Mouse (Mus musculus) right cerebral cortex, postnatal 14 days (tissue): ENCODE measurements around the gene Cnp.
"Not testable (repeated sequence)": the region's sequence is repeated elsewhere in the genome, so short reads cannot be mapped to it uniquely, and the experiment has no call there.

ENCODE experiments used
- DNase-seq: peaks from one replicate; pipeline ENCODE4 v3.0.0; 2022

The Cnp gene

GRCm38 (mm10) chr11:100592346-100593046 is 17.8 kb downstream of the Cnp start:
- no peak for DNase-seq

DNA sequence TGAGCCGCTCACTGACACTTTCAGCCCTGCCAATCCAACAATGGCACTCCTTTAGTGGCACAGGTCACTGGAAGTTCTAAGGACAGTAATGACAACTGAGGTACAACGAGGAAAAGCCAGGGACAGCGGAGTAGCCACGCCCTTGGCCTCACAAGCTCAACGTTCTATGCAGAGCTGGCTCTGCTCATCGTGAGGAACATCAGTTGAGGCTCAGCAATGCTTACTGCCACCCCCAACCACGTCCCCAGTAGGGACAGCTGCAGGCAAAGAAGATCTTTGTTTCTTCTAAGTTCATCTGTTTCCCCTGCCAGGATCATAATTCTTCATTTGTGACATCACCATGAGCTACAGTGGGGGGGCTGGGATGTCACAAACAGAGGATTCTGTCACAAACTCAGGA is 19.9 kb downstream of the Cnp start:
- no peak for DNase-seq

- DNase-seq, result no peak
Observed at GRCm38 (mm10) chr11:100595533-100595932, 20.8 kb downstream of the Cnp start.

DNA sequence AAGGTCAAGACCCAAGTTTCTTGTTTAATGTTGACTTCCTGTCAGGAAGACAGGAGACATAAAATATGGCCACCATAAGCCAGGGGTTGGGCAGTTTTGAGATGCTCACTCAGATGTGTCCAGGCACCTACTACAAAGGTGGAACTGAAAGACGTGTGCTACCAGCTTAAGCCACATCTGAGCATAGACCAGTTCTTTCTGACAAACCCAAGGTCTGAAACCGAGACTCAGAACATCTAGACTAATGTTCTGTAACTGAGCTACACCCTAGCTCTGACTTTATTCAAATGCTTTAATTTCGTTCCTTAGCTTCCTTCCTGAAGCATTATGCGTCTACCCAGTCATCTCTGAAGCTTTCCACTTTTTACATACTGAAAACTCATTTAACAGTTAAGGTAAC is 23.4 kb downstream of the Cnp start:
- DNase-seq, result no peak

DNA sequence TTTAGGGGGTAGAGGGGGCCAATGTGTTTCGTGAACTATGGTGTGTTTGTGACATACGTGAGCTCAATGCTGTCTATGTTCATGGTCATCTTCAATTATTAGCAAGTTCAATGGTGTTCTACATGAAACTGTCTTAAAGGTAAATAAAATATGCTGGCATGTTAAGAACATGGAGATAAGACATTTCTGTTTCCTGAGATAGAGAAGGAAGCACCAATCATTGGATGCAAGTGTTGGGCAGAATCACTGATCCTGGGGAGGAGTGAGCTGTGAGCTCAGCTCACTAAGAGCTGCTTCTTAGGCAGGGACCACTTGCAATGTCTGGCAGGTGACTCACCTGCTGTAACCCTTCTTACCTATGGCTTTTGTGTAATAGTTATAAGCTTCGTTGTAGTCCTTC is 26.7 kb downstream of the Cnp start:
- DNase-seq, result no peak

DNA sequence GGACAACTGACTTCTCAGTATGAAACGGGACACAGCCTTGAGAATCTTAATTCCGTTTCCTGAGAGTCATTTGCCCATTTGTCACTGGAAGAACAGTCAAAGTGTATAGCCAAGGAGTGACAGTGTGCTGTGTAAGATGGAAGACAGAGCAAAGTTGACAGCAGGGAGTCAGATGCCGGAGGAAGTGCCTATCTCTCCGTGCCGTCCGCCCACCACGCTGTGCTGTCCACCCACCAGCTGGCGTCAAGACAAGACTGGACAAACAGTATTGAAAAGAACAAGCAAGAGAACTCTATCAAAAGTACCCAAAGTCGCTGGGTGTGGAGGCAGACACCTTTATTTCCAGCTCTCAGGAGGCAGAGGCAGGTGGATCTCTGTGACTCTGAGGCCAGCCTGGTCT is 28.5 kb downstream of the Cnp start:
- no peak for DNase-seq

DNA sequence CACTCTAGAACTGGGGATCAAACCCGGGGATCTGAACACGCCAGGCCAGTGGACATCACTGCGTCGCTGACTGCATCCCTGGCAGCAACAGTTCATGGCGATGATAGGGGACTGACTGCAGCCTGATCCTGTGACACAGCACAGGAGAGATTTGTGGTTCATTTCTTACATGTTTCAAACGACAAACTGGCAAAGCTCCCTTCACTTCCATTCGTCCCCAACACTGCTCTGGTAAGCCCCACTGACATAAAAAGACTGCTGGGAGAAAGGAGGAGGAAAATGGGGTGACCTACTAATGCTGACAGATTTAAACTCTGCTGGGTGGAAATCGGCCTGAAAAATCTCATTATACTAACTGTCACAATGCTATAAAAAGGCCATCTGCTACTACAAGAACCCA is 29.1 kb downstream of the Cnp start:
- no peak for DNase-seq

- DNase-seq, result no peak
Observed at GRCm38 (mm10) chr11:100604321-100605005, 29.8 kb downstream of the Cnp start.

- DNase-seq, result no peak
Observed at GRCm38 (mm10) chr11:100605451-100605850, 30.7 kb downstream of the Cnp start.

- no peak for DNase-seq
Observed at GRCm38 (mm10) chr11:100607121-100607520, 32.4 kb downstream of the Cnp start.

- no peak for DNase-seq
Observed at GRCm38 (mm10) chr11:100608796-100609195, 34.1 kb downstream of the Cnp start.

DNA sequence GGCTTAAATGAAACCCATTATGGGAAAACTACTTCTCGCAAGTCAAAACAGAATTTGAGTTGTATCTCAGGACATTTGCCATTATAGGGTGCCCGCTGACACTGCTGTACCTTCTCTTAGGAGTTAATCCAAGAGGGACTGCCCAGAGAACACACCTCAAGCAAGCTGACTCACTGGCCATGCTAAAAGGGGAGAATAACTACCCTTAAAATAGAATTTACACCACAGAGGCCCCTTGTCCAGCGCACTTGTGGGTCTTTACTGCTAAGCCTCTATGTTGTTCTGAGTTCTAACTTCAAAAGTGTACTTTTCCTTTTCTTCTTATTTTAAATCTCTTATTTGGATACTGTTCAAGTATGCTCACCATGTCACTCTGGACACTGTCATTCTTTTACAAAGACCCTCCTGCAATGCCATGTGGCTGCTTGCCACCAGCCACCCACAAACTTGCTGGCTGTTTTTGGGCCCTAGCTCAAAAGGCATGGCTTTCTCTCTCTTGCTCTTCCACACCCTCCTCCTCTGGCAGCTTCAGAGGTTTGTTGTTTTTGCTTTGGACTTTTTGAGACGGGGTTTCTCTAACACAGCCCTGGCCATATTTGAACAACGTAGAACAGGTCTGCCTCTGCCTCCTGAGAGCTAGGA is 34.8 kb downstream of the Cnp start:
- DNase-seq, result no peak

DNA sequence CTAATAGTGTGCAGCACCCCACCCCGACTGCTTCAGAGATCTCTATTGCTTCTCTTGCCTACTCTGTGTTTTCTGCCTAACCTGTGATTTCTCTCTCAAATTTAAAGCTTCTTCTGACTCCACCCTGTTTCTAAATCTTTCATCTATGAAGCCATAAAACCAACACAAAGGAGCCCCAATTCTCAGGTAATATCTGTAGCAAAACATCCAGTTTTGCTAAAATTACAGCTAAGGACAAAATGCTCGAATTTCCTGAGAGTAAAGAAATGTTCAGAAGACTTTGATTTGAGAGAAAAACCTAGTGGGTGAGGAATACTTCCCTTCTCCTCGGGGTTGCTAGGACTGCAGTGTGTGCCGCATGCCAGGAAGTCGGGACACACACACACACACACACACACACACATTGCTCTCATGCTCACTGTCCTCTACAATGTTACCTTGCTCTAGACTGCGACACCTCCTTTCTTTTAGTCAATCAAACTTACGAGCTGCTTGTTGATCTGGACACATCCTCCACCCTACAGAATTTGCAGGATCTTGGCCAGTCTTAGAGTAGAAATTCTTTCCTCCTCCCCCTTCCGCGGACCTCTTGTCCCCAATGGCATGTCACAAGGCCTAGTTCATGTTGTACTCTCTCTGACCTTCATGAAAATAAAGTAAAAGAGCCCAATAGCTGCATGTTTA is 35.4 kb downstream of the Cnp start:
- no peak for DNase-seq

GRCm38 (mm10) chr11:100611627-100612026 is 36.9 kb downstream of the Cnp start:
- no peak for DNase-seq

- DNase-seq, result no peak
Observed at GRCm38 (mm10) chr11:100613241-100613640, 38.5 kb downstream of the Cnp start.

DNA sequence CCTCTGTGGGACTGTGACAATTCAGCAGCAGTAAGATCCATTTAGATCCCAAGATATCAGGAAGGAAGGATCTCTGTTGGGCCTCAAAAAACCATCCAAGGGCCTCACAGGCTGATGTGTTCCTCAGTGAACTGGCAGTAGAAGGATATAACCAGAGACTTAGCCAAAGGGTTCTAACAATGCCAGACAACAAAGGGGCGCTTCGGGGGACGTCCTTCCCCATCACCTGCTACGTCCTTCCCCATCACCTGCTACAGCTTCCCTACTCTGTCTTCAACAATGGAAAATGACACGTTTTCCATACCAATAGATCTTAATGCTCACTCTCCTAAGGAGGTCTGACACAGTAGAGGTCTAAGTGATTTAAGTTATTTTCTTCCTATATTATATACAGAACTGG is 41.6 kb downstream of the Cnp start:
- DNase-seq, result no peak

DNA sequence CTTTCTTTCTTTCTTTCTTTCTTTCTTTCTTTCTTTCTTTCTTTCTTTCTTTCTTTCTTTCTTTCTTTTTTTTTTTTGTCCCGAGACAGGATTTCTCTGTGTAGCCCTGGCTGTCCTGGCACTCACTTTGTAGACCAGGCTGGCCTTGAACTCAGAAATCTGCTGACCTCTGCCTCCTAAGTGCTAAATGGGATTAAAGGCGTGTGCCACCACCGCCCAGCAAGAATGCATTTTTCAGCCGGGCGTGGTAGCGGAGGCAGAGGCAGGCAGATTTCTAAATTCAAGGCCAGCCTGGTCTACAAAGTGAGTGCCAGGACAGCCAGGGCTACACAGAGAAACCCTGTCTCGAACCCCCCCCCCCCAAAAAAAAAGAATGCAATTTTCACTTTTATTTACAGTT is 42.1 kb downstream of the Cnp start:
- not testable (repeated sequence) for DNase-seq

- no peak for DNase-seq
Observed at GRCm38 (mm10) chr11:100617480-100617879, 42.8 kb downstream of the Cnp start.

GRCm38 (mm10) chr11:100618761-100619484 is 44.2 kb downstream of the Cnp start, which contains the start of gene Nkiras2:
Nkiras2 (plus strand) TSS chr11:100619244.
- peak; percentile 66 for DNase-seq

GRCm38 (mm10) chr11:100619485-100619975 is 44.8 kb downstream of the Cnp start:
- peak; percentile 97 for DNase-seq

- DNase-seq, result peak; percentile 54
Observed at GRCm38 (mm10) chr11:100619982-100620381, 45.3 kb downstream of the Cnp start, which contains the start of gene Dnajc7. Dnajc7 (minus strand) TSS chr11:100620168.

DNA sequence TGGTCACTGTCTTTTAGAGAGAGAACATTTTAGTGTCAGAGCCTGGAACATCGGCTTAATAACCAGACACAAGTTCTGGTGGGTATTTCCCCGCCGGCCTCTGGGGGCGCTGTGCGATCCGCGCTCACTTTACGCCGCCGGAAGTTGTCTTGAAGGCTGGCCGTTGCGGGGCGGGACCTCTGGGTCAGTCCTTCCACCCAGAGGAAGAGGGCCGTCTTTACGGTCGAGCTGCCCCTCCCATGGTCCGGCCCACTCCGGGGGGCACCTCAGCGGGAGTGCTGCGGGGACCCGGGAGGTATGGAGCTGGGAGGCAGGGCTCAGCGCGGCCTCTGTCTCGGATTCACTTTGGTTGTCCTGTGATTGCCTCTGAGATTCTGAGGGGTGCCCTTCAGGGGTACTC is 48.0 kb downstream of the Cnp start:
- peak; percentile 97 for DNase-seq

GRCm38 (mm10) chr11:100623867-100624266 is 49.2 kb downstream of the Cnp start:
- peak; percentile 34 for DNase-seq
